Mouse (Mus musculus) myocyte (in vitro differentiated cells): Measurements from ENCODE around the gene Nkapl.
"Not testable (repeated sequence)": the region's sequence is repeated elsewhere in the genome, so short reads cannot be mapped to it uniquely, and the experiment has no call there.

Experiments
- CEBPB ChIP-seq: IDR thresholded peaks from 2 replicates; pipeline ENCODE4 v1.6.1; 2011; ENCODE audit warnings: mild to moderate bottlenecking, moderate library complexity; ENCODE audit not compliant: poor library complexity, insufficient read depth, severe bottlenecking
- E2F4 ChIP-seq: IDR thresholded peaks from one replicate; pipeline ENCODE4 v1.6.1; 2011; ENCODE audit warnings: mild to moderate bottlenecking, control low read depth, moderate library complexity; ENCODE audit not compliant: insufficient read depth
- MAX ChIP-seq: IDR thresholded peaks from one replicate; pipeline ENCODE4 v1.6.1; 2011; ENCODE audit warnings: low read depth, mild to moderate bottlenecking, control low read depth
- MYOG ChIP-seq, 3 experiments: IDR thresholded peaks; one replicate each; pipeline ENCODE4 v1.6.1; 2011; ENCODE audit warnings: control low read depth in 2 of 3, low read depth in 2 of 3, mild to moderate bottlenecking in 2 of 3; ENCODE audit not compliant: insufficient read length in 2 of 3, control insufficient read depth in 1 of 3, insufficient read depth in 1 of 3
- POLR2A ChIP-seq: IDR thresholded peaks from one replicate; pipeline ENCODE4 v1.6.1; 2011; ENCODE audit warnings: low read depth, mild to moderate bottlenecking, control low read depth, moderate library complexity; ENCODE audit not compliant: insufficient read length
- TCF12 ChIP-seq: IDR thresholded peaks from one replicate; pipeline ENCODE4 v1.6.1; 2011; ENCODE audit warnings: mild to moderate bottlenecking, control low read depth; ENCODE audit not compliant: poor library complexity, insufficient read depth, severe bottlenecking
- USF1 ChIP-seq: IDR thresholded peaks from one replicate; pipeline ENCODE4 v1.6.1; 2011; ENCODE audit warnings: low read depth, mild to moderate bottlenecking, control low read depth, moderate library complexity

- not testable (repeated sequence) for TF ChIP-seq POLR2A; TCF12; MAX; E2F4; CEBPB; MYOG (IDR thresholded peaks at IDR 0.05; ENCODE audit: control insufficient read depth in 1 of 3, insufficient read depth in 1 of 3, insufficient read length in 2 of 3, low read depth in 2 of 3); USF1
Measured at GRCm38 (mm10) chr13:21501182-21501581, 32.9 kb upstream of the Nkapl start, which contains the start of gene Gm11273.
